Mouse (Mus musculus): Measurements from ENCODE around the gene Tshz3. TPM values are rescaled to one million over a fixed set of nuclear protein-coding genes. Genes with fewer than 3 reads are reported as not detected.

Gene Tshz3
- total RNA-seq (2012; rRNA removed) (not detected in 2 replicates), polyA plus RNA-seq (2012; ENCODE audit: insufficient read depth in 1 of 2, insufficient read length in 2 of 2, low read depth in 1 of 2, low replicate concordance in 2 of 2, missing spikeins in 1 of 2) (not detected)

- Histone ChIP-seq H3K27ac (ENCODE audit: control insufficient read depth, low read depth, low read length) (no peak within 1 kb of the TSS), H3K9ac (ENCODE audit: control insufficient read depth, low read depth, low read length, poor library complexity, severe bottlenecking) (no peak within 1 kb of the TSS), H3K4me3 (ENCODE audit: control insufficient read depth in 1 of 2, insufficient read depth in 1 of 2, low read depth in 2 of 2, low read length in 2 of 2) (no peak within 1 kb of the TSS), H3K9me3 (replicated peaks; ENCODE audit: insufficient read depth, low read length) (no peaks in the 10 kb centered on the region), H3K4me1 (ENCODE audit: control insufficient read depth in 1 of 2, insufficient read depth in 2 of 2, low read length in 2 of 2) (no peaks in the 10 kb centered on the region), H3K36me3 (ENCODE audit: control insufficient read depth in 1 of 2, insufficient read depth in 2 of 2, low read length in 2 of 2) (no peaks in the 10 kb centered on the region), H3K27me3 (ENCODE audit: control insufficient read depth in 1 of 2, insufficient read depth in 2 of 2, low read length in 2 of 2) (no peaks in the 10 kb centered on the region), H3K79me2 (ENCODE audit: control insufficient read depth, insufficient read depth, low read length, poor library complexity) (no peaks in the 10 kb centered on the region)
- no peak for TF ChIP-seq ELF1 (IDR thresholded peaks at IDR 0.05; ENCODE audit: low read depth, low read length)
- no peak for TF ChIP-seq RAD21 (IDR thresholded peaks at IDR 0.05; ENCODE audit: low read depth, low read length)
- TF ChIP-seq MXI1 (IDR thresholded peaks at IDR 0.05; ENCODE audit: low read depth, low read length): no peak
- TF ChIP-seq POLR2AphosphoS2 (IDR thresholded peaks at IDR 0.05; ENCODE audit: low read length): no peak
- no peak for TF ChIP-seq SIN3A (IDR thresholded peaks at IDR 0.05; ENCODE audit: low read length)
- TF ChIP-seq ZNF384 (IDR thresholded peaks at IDR 0.05; ENCODE audit: low read depth, low read length): no peak
- no peak for TF ChIP-seq MEF2A (IDR thresholded peaks at IDR 0.05; ENCODE audit: extremely low read depth, insufficient replicate concordance, low read depth, low read length, poor library complexity, severe bottlenecking)
- no peak for TF ChIP-seq USF2 (IDR thresholded peaks at IDR 0.05; ENCODE audit: borderline replicate concordance in 1 of 2, insufficient read depth in 1 of 2, low read depth in 1 of 2, low read length in 2 of 2)
- TF ChIP-seq MAZ (IDR thresholded peaks at IDR 0.05; ENCODE audit: low read depth, low read length): no peak
- no peak for TF ChIP-seq EP300 (IDR thresholded peaks at IDR 0.05; ENCODE audit: low read depth in 1 of 2, low read length in 2 of 2)
- TF ChIP-seq UBTF (IDR thresholded peaks at IDR 0.05; ENCODE audit: borderline replicate concordance, insufficient read depth, low read depth, low read length): no peak
- no peak for DNase-seq (ENCODE audit: low read depth, low spot score)
These were observed at the start of gene Tshz3 for GRCm38 (mm10) chr7:36697856-36698588. Gene Tshz3 (plus strand): TSS chr7:36698118.

- H3K27ac ChIP-seq (ENCODE audit: control insufficient read depth, low read depth, low read length): no peak overlapping the region
- no peak overlapping the region for H3K9ac ChIP-seq (ENCODE audit: control insufficient read depth, low read depth, low read length, poor library complexity, severe bottlenecking)
- H3K79me2 ChIP-seq (ENCODE audit: control insufficient read depth, insufficient read depth, low read length, poor library complexity): no peaks in the 10 kb centered on the region
- H3K36me3 ChIP-seq (ENCODE audit: control insufficient read depth in 1 of 2, insufficient read depth in 2 of 2, low read length in 2 of 2): no peaks in the 10 kb centered on the region
- TF ChIP-seq TCF12 (IDR thresholded peaks at IDR 0.05; ENCODE audit: low read depth, low read length): no peak
- no peak for TF ChIP-seq CTCF (IDR thresholded peaks at IDR 0.05 in 2 of 3, conservative IDR thresholded peaks at IDR 0.05 in 1 of 3; ENCODE audit: control insufficient read depth in 1 of 3, insufficient read depth in 1 of 3, low read depth in 2 of 3, low read length in 3 of 3, poor library complexity in 1 of 3, severe bottlenecking in 1 of 3)
- TF ChIP-seq TBP (IDR thresholded peaks at IDR 0.05; ENCODE audit: low read depth, low read length): no peak
- no peak for TF ChIP-seq HCFC1 (IDR thresholded peaks at IDR 0.05; ENCODE audit: low read depth, low read length)
- TF ChIP-seq NRF1 (IDR thresholded peaks at IDR 0.05; ENCODE audit: insufficient read depth, low read depth, low read length, poor library complexity, severe bottlenecking): no peak
- TF ChIP-seq KAT2A (conservative IDR thresholded peaks at IDR 0.05; ENCODE audit: low read depth, low read length): no peak
- TF ChIP-seq GABPA (IDR thresholded peaks at IDR 0.05; ENCODE audit: low read depth, low read length): no peak
- TF ChIP-seq E2F4 (IDR thresholded peaks at IDR 0.05; ENCODE audit: borderline replicate concordance, low read depth, low read length): no peak
- no peak for TF ChIP-seq NELFE (IDR thresholded peaks at IDR 0.05; ENCODE audit: low read depth, low read length)
- no peak for TF ChIP-seq MXI1 (IDR thresholded peaks at IDR 0.05; ENCODE audit: low read depth, low read length)
- TF ChIP-seq ELF1 (IDR thresholded peaks at IDR 0.05; ENCODE audit: low read depth, low read length): no peak
- TF ChIP-seq MAZ (IDR thresholded peaks at IDR 0.05; ENCODE audit: low read depth, low read length): no peak
- TF ChIP-seq BHLHE40 (IDR thresholded peaks at IDR 0.05; ENCODE audit: borderline replicate concordance, low read depth, low read length): no peak
- H3K4me1 ChIP-seq (ENCODE audit: control insufficient read depth in 1 of 2, insufficient read depth in 2 of 2, low read length in 2 of 2): no peaks in the 10 kb centered on the region
- H3K9me3 ChIP-seq (replicated peaks; ENCODE audit: insufficient read depth, low read length): no peaks in the 10 kb centered on the region
- H3K4me3 ChIP-seq (ENCODE audit: control insufficient read depth in 1 of 2, insufficient read depth in 1 of 2, low read depth in 2 of 2, low read length in 2 of 2): no peak overlapping the region
- no peak for DNase-seq (ENCODE audit: low read depth, low spot score)
- no peaks in the 10 kb centered on the region for H3K27me3 ChIP-seq (ENCODE audit: control insufficient read depth in 1 of 2, insufficient read depth in 2 of 2, low read length in 2 of 2)
These were observed 42.0 kb upstream of the Tshz3 start for GRCm38 (mm10) chr7:36655931-36656330.
